Mouse (Mus musculus) kidney, postnatal 0 days (tissue): ENCODE data around the gene Nr3c2. TPM values are rescaled to one million over a fixed set of nuclear protein-coding genes. Genes with fewer than 3 reads are reported as not detected.

ENCODE experiments used
- ATAC-seq: fragments of 200-750 bp; cut with Nextera tagmentation; replicated peaks from 2 replicates; pipeline ENCODE4 v1.8.0; 2017; ENCODE audit warnings: low read depth, moderate number of reproducible peaks, moderate TSS enrichment, moderate library complexity; ENCODE audit not compliant: low FRiP score
- DNase-seq: peaks from one replicate; pipeline ENCODE4 v3.0.0-alpha.2; 2016; ENCODE audit warnings: low spot score
- H3K27ac ChIP-seq: fragments of 300-500 bp; sonication (generic); 2 replicates; pipeline ENCODE4 v1.5.1; 2014; ENCODE audit warnings: mild to moderate bottlenecking
- H3K27me3 ChIP-seq: fragments of 300-500 bp; sonication (generic); 2 replicates; pipeline ENCODE4 v1.6.1; 2014; ENCODE audit warnings: low read length, mixed read lengths; ENCODE audit not compliant: insufficient read depth
- H3K36me3 ChIP-seq: fragments of 300-500 bp; sonication (generic); 2 replicates; pipeline ENCODE4 v1.6.1; 2014; ENCODE audit warnings: low read length, mixed read lengths; ENCODE audit not compliant: insufficient read depth
- H3K4me1 ChIP-seq: fragments of 300-500 bp; sonication (generic); replicated peaks from 2 replicates; pipeline ENCODE4 v1.6.1; 2014; ENCODE audit warnings: antibody characterized with exemption, low read length, mixed read lengths; ENCODE audit not compliant: insufficient read depth
- H3K4me2 ChIP-seq: fragments of 300-500 bp; sonication (generic); 2 replicates; pipeline ENCODE4 v1.6.1; 2014; ENCODE audit warnings: mild to moderate bottlenecking, low read length, moderate library complexity, mixed read lengths
- H3K4me3 ChIP-seq: fragments of 300-500 bp; sonication (generic); replicated peaks from 2 replicates; pipeline ENCODE4 v1.5.1; 2014; ENCODE audit warnings: low read depth, low read length
- H3K9ac ChIP-seq: fragments of 300-500 bp; sonication (generic); 2 replicates; pipeline ENCODE4 v1.6.1; 2014; ENCODE audit warnings: low read depth, low read length
- H3K9me3 ChIP-seq: fragments of 300-500 bp; sonication (generic); replicated peaks from 2 replicates; pipeline ENCODE4 v1.6.1; 2016; ENCODE audit warnings: low read length, inconsistent platforms, mixed read lengths
- CTCF ChIP-seq: IDR thresholded peaks from 2 replicates; pipeline ENCODE4 v1.5.1; 2016; ENCODE audit warnings: antibody characterized with exemption, low read depth, mild to moderate bottlenecking, moderate library complexity
- WGBS: fragments of 180-500 bp; shearing (Covaris S2); extraction: QIAGEN DNeasy Blood & Tissue Kit; methylation state at CpG from one replicate; pipeline ENCODE4 v1.1.7; 2014; 5-methylcytosine and 5-hydroxymethylcytosine counted together
- polyA plus RNA-seq: library from polyadenylated mRNA; unstranded; fragments of >200 nt; fragmentation: Nextera tagmentation; extraction: Ambion mirVana; gene quantifications from 2 replicates; pipeline ENCODE4 v1.2.1, GENCODE M21; 2015

Nr3c2 gene
- polyA plus RNA-seq, 1 experiment from 2014 or later, result 8.3 TPM

- Histone ChIP-seq H3K9ac (no peak overlapping the region), H3K4me2 (no peak overlapping the region), H3K9me3 (no peaks in the 10 kb centered on the region), H3K4me3 (no peak overlapping the region), H3K27ac (no peak overlapping the region), H3K27me3 (no peaks in the 10 kb centered on the region), H3K36me3 (0 out of 2 replicates have a peak, but pooled peaks cover 3% of the 10 kb centered on the region), H3K4me1 (no peaks in the 10 kb centered on the region)
- no peak for TF ChIP-seq CTCF
- ATAC-seq (peak; percentile 86), DNase-seq (peak; percentile 20)
- WGBS, result 57% methylated on average over 3 of the region's 3 CpGs
These were observed 13.4 kb downstream of the Nr3c2 start for GRCm38 (mm10) chr8:76912678-76913077.

GRCm38 (mm10) chr8:76913207-76913606 is 14.0 kb downstream of the Nr3c2 start:
- H3K27ac ChIP-seq, result no peak overlapping the region
- 0 out of 2 replicates have a peak, but pooled peaks cover 3% of the 10 kb centered on the region for H3K36me3 ChIP-seq
- H3K4me3 ChIP-seq, result no peak overlapping the region
- no peaks in the 10 kb centered on the region for H3K9me3 ChIP-seq
- no peak for TF ChIP-seq CTCF
- no peaks in the 10 kb centered on the region for H3K27me3 ChIP-seq
- 87% methylated on average over 4 of the region's 4 CpGs for WGBS
- H3K9ac ChIP-seq, result no peak overlapping the region
- H3K4me2 ChIP-seq, result no peak overlapping the region
- ATAC-seq (no peak), DNase-seq (no peak)
- no peaks in the 10 kb centered on the region for H3K4me1 ChIP-seq

- Histone ChIP-seq H3K36me3 (no peaks in the 10 kb centered on the region), H3K9ac (no peak overlapping the region), H3K4me1 (no peaks in the 10 kb centered on the region), H3K27me3 (no peaks in the 10 kb centered on the region), H3K4me3 (no peak overlapping the region), H3K4me2 (no peak overlapping the region), H3K27ac (no peak overlapping the region), H3K9me3 (no peaks in the 10 kb centered on the region)
- no peak for TF ChIP-seq CTCF
- no peak for ATAC-seq
- no peak for DNase-seq
- 90% methylated on average over 2 of the region's 2 CpGs for WGBS
These were observed 16.0 kb downstream of the Nr3c2 start for GRCm38 (mm10) chr8:76915260-76915659.

GRCm38 (mm10) chr8:76919546-76919945 is 20.3 kb downstream of the Nr3c2 start:
- Histone ChIP-seq H3K27me3 (no peaks in the 10 kb centered on the region), H3K4me3 (no peak overlapping the region), H3K4me1 (no peaks in the 10 kb centered on the region), H3K9ac (no peak overlapping the region), H3K4me2 (no peak overlapping the region), H3K9me3 (no peaks in the 10 kb centered on the region), H3K36me3 (no peaks in the 10 kb centered on the region), H3K27ac (no peak overlapping the region)
- no peak for DNase-seq
- 87% methylated on average over 2 of the region's 2 CpGs for WGBS
- no peak for ATAC-seq
- TF ChIP-seq CTCF, result no peak

GRCm38 (mm10) chr8:76924150-76924549 is 24.9 kb downstream of the Nr3c2 start:
- no peaks in the 10 kb centered on the region for H3K4me1 ChIP-seq
- no peak overlapping the region for H3K27ac ChIP-seq
- WGBS, result 88% methylated on average over 4 of the region's 4 CpGs
- H3K4me3 ChIP-seq, result no peak overlapping the region
- no peaks in the 10 kb centered on the region for H3K36me3 ChIP-seq
- no peak for TF ChIP-seq CTCF
- H3K9me3 ChIP-seq, result no peaks in the 10 kb centered on the region
- no peak overlapping the region for H3K9ac ChIP-seq
- H3K27me3 ChIP-seq, result no peaks in the 10 kb centered on the region
- DNase-seq (no peak), ATAC-seq (no peak)
- H3K4me2 ChIP-seq, result no peak overlapping the region

GRCm38 (mm10) chr8:76928326-76928725 is 29.1 kb downstream of the Nr3c2 start:
- DNase-seq, result no peak
- no peak overlapping the region for H3K4me2 ChIP-seq
- H3K27ac ChIP-seq, result no peak overlapping the region
- WGBS, result 69% methylated on average over 1 of the region's 1 CpGs
- no peaks in the 10 kb centered on the region for H3K27me3 ChIP-seq
- no peaks in the 10 kb centered on the region for H3K9me3 ChIP-seq
- H3K4me3 ChIP-seq, result no peak overlapping the region
- no peaks in the 10 kb centered on the region for H3K4me1 ChIP-seq
- no peaks in the 10 kb centered on the region for H3K36me3 ChIP-seq
- no peak overlapping the region for H3K9ac ChIP-seq
- no peak for ATAC-seq
- no peak for TF ChIP-seq CTCF

- Histone ChIP-seq H3K4me1 (no peaks in the 10 kb centered on the region), H3K4me3 (no peak overlapping the region), H3K4me2 (no peak overlapping the region), H3K36me3 (no peaks in the 10 kb centered on the region), H3K9ac (no peak overlapping the region), H3K27me3 (no peaks in the 10 kb centered on the region), H3K27ac (no peak overlapping the region), H3K9me3 (no peaks in the 10 kb centered on the region)
- ATAC-seq, result no peak
- 84% methylated on average over 5 of the region's 5 CpGs for WGBS
- no peak for DNase-seq
- no peak for TF ChIP-seq CTCF
These were observed 29.6 kb downstream of the Nr3c2 start for GRCm38 (mm10) chr8:76928808-76929207.
